Mouse (Mus musculus): Measurements from ENCODE around the gene Exosc9. TPM values are rescaled to one million over a fixed set of nuclear protein-coding genes. Genes with fewer than 3 reads are reported as not detected.

The Exosc9 gene
- 10.8 TPM for polyA plus RNA-seq (2012; fragmentation: generic; extraction: Trizol)
- long read RNA-seq, experiment 1, transcript Exosc9-201 (12 exons, 1,617 nt): major isoform, 30 of 37 reads
- long read RNA-seq, experiment 1, partial matches to known transcripts: 5 of 37 reads
- long read RNA-seq, experiment 1, other reads (novel, unspliced or antisense): 2 of 37 reads
- long read RNA-seq, experiment 2, transcript Exosc9-201 (12 exons, 1,617 nt): major isoform, 81 of 92 reads
- long read RNA-seq, experiment 2, partial matches to known transcripts: 8 of 92 reads
- long read RNA-seq, experiment 2, other reads (novel, unspliced or antisense): 3 of 92 reads

DNA sequence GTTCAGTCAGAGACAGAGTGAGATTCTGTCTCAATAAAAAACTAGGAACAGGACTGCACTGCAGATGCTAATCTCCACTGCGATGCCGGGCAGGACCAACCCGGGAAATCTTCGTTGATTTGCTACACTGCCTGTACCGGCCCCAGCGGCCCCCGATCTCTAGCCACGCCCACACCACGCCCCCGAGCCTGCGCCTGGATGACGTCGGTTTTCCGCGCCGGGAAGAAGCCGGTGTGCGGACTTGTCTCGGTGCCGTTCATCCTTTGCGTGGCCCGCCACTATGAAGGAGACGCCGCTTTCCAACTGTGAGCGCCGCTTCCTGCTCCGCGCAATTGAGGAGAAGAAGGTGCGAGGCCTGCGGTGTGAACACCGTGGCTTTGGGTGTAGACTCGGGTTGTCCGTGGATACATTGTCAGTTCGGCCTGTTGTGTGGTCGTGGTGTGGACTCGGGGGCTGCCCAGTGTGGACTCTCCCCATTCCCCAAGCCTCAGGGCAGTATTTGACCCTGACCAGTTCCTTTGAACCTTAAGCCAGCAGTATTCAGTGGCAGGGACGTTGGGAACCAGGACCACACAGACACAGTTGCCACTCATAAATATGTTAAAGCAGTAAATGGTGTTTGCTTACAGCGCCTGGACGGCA, at the start of gene Exosc9:
Gene Exosc9, plus strand, starts transcription at position 201 of the 642 bp plus-strand sequence.
- Histone ChIP-seq H3K79me2 (ENCODE audit: control insufficient read depth, insufficient read depth) (peaks cover 20% of the 10 kb centered on the region), H3K79me3 (ENCODE audit: low read depth) (peaks cover 8% of the 10 kb centered on the region), H3K4me3 (ENCODE audit: insufficient read depth, poor library complexity, severe bottlenecking) (peak within 1 kb of the TSS; percentile 86), H3ac (ENCODE audit: control insufficient read depth, insufficient read length, low read depth) (peak within 1 kb of the TSS; percentile 95), H3K36me3 (ENCODE audit: control insufficient read depth, insufficient read depth) (peaks cover 31% of the 10 kb centered on the region), H3K27me3 (ENCODE audit: control insufficient read depth, insufficient read depth, insufficient read length) (no peaks in the 10 kb centered on the region)
- TF ChIP-seq CTCF (IDR thresholded peaks at IDR 0.05; ENCODE audit: control insufficient read depth, insufficient read depth, insufficient read length): no peak
- no peak for TF ChIP-seq FOSL1 (IDR thresholded peaks at IDR 0.05; ENCODE audit: insufficient read depth, low read length, poor library complexity, severe bottlenecking)
- TF ChIP-seq MYOG (IDR thresholded peaks at IDR 0.05; ENCODE audit: control insufficient read depth, extremely low read depth, insufficient read length): no peak
- no peak for TF ChIP-seq CEBPB (IDR thresholded peaks at IDR 0.05; ENCODE audit: low read depth)
- TF ChIP-seq MYOD1 (IDR thresholded peaks at IDR 0.05; ENCODE audit: control insufficient read depth, insufficient read length, low read depth): no peak
- no peak for TF ChIP-seq USF1 (IDR thresholded peaks at IDR 0.05; ENCODE audit: low read depth)

DNA sequence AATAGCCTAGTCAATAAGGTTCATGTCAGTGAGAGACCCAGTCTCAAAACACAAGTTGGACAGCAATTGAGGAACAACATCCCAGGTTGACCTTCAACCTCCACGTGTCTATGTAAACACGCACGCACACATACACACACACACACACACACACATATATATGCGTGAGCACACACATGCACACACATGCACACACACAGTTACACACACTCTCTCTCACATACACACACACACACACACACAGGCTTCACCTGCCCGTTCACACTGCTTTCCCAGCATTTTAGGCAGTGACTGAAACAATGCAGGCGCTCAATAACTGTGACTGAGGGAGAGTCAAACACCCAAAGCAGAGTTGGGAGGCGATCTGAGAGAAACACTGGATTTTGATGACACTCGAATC, 47.1 kb upstream of the Exosc9 start:
- Histone ChIP-seq H3K4me3 (ENCODE audit: insufficient read depth, poor library complexity, severe bottlenecking) (no peak overlapping the region), H3ac (ENCODE audit: control insufficient read depth, insufficient read length, low read depth) (no peak overlapping the region), H3K79me3 (ENCODE audit: low read depth) (no peaks in the 10 kb centered on the region), H3K79me2 (ENCODE audit: control insufficient read depth, insufficient read depth) (no peaks in the 10 kb centered on the region), H3K27me3 (ENCODE audit: control insufficient read depth, insufficient read depth, insufficient read length) (no peaks in the 10 kb centered on the region), H3K36me3 (ENCODE audit: control insufficient read depth, insufficient read depth) (no peaks in the 10 kb centered on the region)
- no peak for TF ChIP-seq FOSL1 (IDR thresholded peaks at IDR 0.05; ENCODE audit: insufficient read depth, low read length, poor library complexity, severe bottlenecking)
- TF ChIP-seq CTCF (IDR thresholded peaks at IDR 0.05; ENCODE audit: control insufficient read depth, insufficient read depth, insufficient read length): no peak

DNA sequence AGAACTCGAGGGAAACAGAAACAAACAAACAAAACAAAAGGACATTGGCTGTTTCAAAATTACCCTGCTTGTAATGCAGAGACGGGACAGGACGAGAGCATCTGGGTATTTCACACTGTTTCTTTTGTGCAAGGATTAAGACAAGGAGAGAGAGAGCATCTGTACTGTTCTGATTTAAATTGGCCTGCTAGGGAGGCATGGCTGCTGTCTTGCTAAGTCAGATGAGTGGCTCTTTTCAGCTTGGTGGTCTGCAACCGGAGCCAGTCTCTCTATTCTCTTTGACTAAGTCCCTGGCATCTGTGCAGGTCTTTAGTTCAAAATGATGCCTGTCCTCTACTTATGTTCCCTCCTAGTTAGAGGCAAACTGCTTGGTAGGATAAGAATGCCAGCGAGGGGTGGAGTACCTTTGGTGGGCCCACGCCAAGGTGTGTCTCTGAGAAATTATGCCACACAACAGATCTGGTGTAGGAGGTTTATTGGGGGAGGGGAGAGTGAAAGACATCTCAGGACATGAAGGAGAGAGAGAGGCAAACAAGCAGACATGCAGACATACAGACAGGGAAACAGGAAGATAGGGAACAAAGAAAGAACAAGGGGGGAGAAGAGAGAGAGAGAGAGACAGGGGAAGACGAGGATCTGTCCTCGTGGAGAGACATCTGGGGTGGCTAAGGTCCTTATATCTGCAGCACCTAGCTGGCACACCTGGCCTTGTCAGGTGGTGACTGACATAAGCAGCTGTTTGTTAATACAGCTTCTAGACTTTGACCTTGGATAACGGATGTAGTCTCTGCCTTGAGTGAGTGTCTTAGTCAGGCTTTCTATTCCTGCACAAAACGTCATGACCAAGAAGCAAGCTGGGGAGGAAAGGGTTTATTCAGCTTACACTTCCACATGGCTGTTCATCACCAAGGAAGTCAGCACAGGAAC, 46.3 kb upstream of the Exosc9 start:
- H3K36me3 ChIP-seq (ENCODE audit: control insufficient read depth, insufficient read depth): no peaks in the 10 kb centered on the region
- no peaks in the 10 kb centered on the region for H3K79me3 ChIP-seq (ENCODE audit: low read depth)
- no peaks in the 10 kb centered on the region for H3K27me3 ChIP-seq (ENCODE audit: control insufficient read depth, insufficient read depth, insufficient read length)
- H3K79me2 ChIP-seq (ENCODE audit: control insufficient read depth, insufficient read depth): no peaks in the 10 kb centered on the region
- TF ChIP-seq CEBPB (IDR thresholded peaks at IDR 0.05; ENCODE audit: low read depth) (no peak), CTCF (IDR thresholded peaks at IDR 0.05; ENCODE audit: control insufficient read depth, insufficient read depth, insufficient read length) (no peak), MYOG (IDR thresholded peaks at IDR 0.05; ENCODE audit: control insufficient read depth, extremely low read depth, insufficient read length) (no peak), MYOD1 (IDR thresholded peaks at IDR 0.05; ENCODE audit: control insufficient read depth, insufficient read length, low read depth) (no peak), USF1 (IDR thresholded peaks at IDR 0.05; ENCODE audit: low read depth) (no peak), MAX (IDR thresholded peaks at IDR 0.05) (no peak), FOSL1 (IDR thresholded peaks at IDR 0.05; ENCODE audit: insufficient read depth, low read length, poor library complexity, severe bottlenecking) (no peak)
- H3ac ChIP-seq (ENCODE audit: control insufficient read depth, insufficient read length, low read depth): no peak overlapping the region
- no peak overlapping the region for H3K4me3 ChIP-seq (ENCODE audit: insufficient read depth, poor library complexity, severe bottlenecking)

DNA sequence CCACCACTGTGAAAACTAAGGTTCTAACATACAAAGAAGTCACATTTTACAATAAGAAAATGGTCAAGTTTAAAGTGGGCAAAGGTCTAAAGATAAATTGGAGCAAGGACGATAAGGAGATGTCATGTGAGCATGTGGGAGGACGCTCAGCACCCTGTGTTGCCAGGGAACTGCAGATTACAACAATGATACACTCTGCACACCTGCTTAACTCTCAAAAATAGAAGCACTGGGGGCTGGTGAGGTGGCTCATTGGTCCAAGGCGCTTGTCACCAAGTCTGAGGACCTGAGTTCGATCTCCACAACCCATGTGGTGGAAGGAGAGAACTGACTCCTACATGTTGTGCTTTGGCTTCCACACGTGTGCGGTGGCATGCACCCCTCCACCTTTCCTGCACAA, 40.9 kb upstream of the Exosc9 start:
- no peaks in the 10 kb centered on the region for H3K79me2 ChIP-seq (ENCODE audit: control insufficient read depth, insufficient read depth)
- peaks cover 4% of the 10 kb centered on the region for H3K27me3 ChIP-seq (ENCODE audit: control insufficient read depth, insufficient read depth, insufficient read length)
- H3ac ChIP-seq (ENCODE audit: control insufficient read depth, insufficient read length, low read depth): no peak overlapping the region
- H3K4me3 ChIP-seq (ENCODE audit: insufficient read depth, poor library complexity, severe bottlenecking): no peak overlapping the region
- no peaks in the 10 kb centered on the region for H3K36me3 ChIP-seq (ENCODE audit: control insufficient read depth, insufficient read depth)
- no peak for TF ChIP-seq MYOD1 (IDR thresholded peaks at IDR 0.05; ENCODE audit: control insufficient read depth, insufficient read length, low read depth)
- TF ChIP-seq FOSL1 (IDR thresholded peaks at IDR 0.05; ENCODE audit: insufficient read depth, low read length, poor library complexity, severe bottlenecking): no peak
- TF ChIP-seq CTCF (IDR thresholded peaks at IDR 0.05; ENCODE audit: control insufficient read depth, insufficient read depth, insufficient read length): no peak
- no peak for TF ChIP-seq CEBPB (IDR thresholded peaks at IDR 0.05; ENCODE audit: low read depth)
- TF ChIP-seq MYOG (IDR thresholded peaks at IDR 0.05; ENCODE audit: control insufficient read depth, extremely low read depth, insufficient read length): no peak
- TF ChIP-seq USF1 (IDR thresholded peaks at IDR 0.05; ENCODE audit: low read depth): no peak
- H3K79me3 ChIP-seq (ENCODE audit: low read depth): no peaks in the 10 kb centered on the region

DNA sequence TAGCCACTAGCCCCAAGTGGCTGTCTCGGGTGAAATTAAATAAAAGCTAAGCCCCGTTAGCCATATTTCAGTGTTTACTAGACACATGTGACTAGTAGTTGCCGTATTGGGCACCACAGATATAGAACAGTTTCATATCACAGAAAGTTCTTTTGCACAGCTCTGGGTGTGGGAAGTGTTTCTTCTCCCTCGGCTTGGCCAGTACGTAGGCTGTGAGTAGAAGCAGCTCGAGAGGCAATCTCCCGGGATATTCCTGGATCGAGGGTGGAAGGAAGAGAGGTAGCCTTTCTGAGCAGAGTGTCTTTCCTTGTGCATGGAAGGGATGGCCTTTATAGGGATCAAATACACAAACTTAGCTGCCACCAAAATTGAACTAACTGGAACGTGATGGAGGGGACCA, 36.2 kb upstream of the Exosc9 start:
- Histone ChIP-seq H3K27me3 (ENCODE audit: control insufficient read depth, insufficient read depth, insufficient read length) (peaks cover 7% of the 10 kb centered on the region), H3K79me3 (ENCODE audit: low read depth) (no peaks in the 10 kb centered on the region), H3K36me3 (ENCODE audit: control insufficient read depth, insufficient read depth) (no peaks in the 10 kb centered on the region), H3K4me3 (ENCODE audit: insufficient read depth, poor library complexity, severe bottlenecking) (no peak overlapping the region), H3ac (ENCODE audit: control insufficient read depth, insufficient read length, low read depth) (no peak overlapping the region), H3K79me2 (ENCODE audit: control insufficient read depth, insufficient read depth) (no peaks in the 10 kb centered on the region)
- TF ChIP-seq FOSL1 (IDR thresholded peaks at IDR 0.05; ENCODE audit: insufficient read depth, low read length, poor library complexity, severe bottlenecking): no peak
